Mouse (Mus musculus): ENCODE results near the gene Areg. TPM values are rescaled to one million over a fixed set of nuclear protein-coding genes. Genes with fewer than 3 reads are reported as not detected.

Areg gene
- total RNA-seq, 1 experiment from 2014 or later: not detected

DNA sequence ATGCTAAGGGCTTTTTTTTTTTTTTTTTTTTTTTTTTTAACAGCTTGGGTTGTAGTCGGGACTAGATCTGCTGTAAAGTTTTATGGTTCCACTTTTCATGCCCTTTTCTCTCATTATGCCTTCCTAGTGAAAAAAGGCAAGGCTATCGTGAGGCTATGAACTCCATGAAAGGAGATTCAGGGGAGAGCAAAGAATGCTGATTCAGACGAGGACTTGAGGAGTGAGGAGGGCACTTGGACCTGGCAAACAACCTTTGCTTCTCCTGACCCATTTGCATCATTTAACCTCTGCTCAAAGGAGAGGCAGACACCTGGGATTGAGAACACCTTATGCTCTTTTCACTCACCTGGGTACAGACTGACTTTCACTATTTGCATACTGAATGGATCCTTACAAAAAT is 17.8 kb downstream of the Areg start:
- no peak for ATAC-seq (replicated peaks; ENCODE audit: low read depth, poor library complexity, severe bottlenecking)

GRCm38 (mm10) chr5:91162787-91163186 is 23.4 kb downstream of the Areg start:
- ATAC-seq (replicated peaks; ENCODE audit: low read depth, poor library complexity, severe bottlenecking): no peak

- no peak for ATAC-seq (replicated peaks; ENCODE audit: low read depth, poor library complexity, severe bottlenecking)
These were observed 27.2 kb downstream of the Areg start for GRCm38 (mm10) chr5:91166601-91167000.

GRCm38 (mm10) chr5:91176397-91176796 is 37.0 kb downstream of the Areg start:
- ATAC-seq (replicated peaks; ENCODE audit: low read depth, poor library complexity, severe bottlenecking): no peak

DNA sequence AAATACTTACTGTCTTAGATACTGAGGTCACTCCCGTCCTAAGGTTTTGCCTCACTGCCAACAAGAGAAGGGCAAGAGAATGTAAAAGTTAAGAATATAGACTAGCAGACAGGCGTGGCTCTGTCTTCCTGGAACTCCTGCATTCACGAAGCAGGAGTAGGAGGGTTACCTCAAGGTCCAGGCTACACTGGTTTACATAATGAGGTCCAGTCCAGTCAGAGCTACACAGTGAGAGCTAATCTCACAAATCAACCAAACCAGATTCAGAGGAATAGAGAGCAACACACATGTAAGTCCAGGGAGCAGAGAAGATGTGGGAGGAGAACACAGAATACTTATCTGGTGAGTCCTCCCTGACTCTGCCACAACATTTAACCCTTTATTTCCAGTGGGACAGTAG is 55.2 kb downstream of the Areg start:
- ATAC-seq (replicated peaks; ENCODE audit: low read depth, poor library complexity, severe bottlenecking): no peak

Other genes starting within 250 kb of the Areg start
- not detected in 2 replicates for gene Cxcl1, start 248.4 kb upstream of the Areg start, total RNA-seq (2017)
- 36.0 and 36.3 TPM in 2 replicates for gene Cxcl2, start 235.7 kb upstream of the Areg start, total RNA-seq (2017)
- 26.4 and 31.0 TPM in 2 replicates for gene Mthfd2l, start 208.5 kb upstream of the Areg start, total RNA-seq (2017)
- not detected in 2 replicates for gene Epgn, start 112.1 kb upstream of the Areg start, total RNA-seq (2017)
- gene Ereg, start 65.0 kb upstream of the Areg start, total RNA-seq (2017): not detected in 2 replicates

All from common myeloid progenitor, adult 5-6 weeks (primary cell).